Mouse (Mus musculus) bone marrow macrophage, adult 2 months (primary cell): ENCODE measurements around the gene Chmp1a.

Experiments
- CTCF ChIP-seq: IDR thresholded peaks from 2 replicates; pipeline ENCODE4 v1.5.1; 2012; ENCODE audit warnings: low read depth, mild to moderate bottlenecking, low read length, moderate library complexity
- POLR2A ChIP-seq: IDR thresholded peaks from 2 replicates; pipeline ENCODE4 v1.6.1; 2012; ENCODE audit warnings: mild to moderate bottlenecking, low read depth, low read length, borderline replicate concordance

- TF ChIP-seq POLR2A (no peak), CTCF (no peak)
Observed at GRCm38 (mm10) chr8:123252925-123253324, 40.4 kb upstream of the Chmp1a start.
